Mouse (Mus musculus) CH12.LX (cell line): ENCODE results near the gene Crls1. TPM values are rescaled to one million over a fixed set of nuclear protein-coding genes. Genes with fewer than 3 reads are reported as not detected.

Source experiments
- DNase-seq: peaks from one replicate; pipeline ENCODE4 v3.0.0-alpha.2; 2013; ENCODE audit errors: extremely low read depth
- H3K27ac ChIP-seq: 2 replicates; pipeline ENCODE4 v1.5.1; 2012; ENCODE audit warnings: low read depth, mild to moderate bottlenecking, control low read depth, moderate library complexity; ENCODE audit not compliant: insufficient read depth
- H3K27me3 ChIP-seq: replicated peaks from 2 replicates; pipeline ENCODE3; 2012; ENCODE audit warnings: inconsistent platforms
- H3K36me3 ChIP-seq, 2 experiments: replicated peaks in 1 of 2; 2 replicates each; pipeline versions ENCODE3 to v1.6.1; 2012; ENCODE audit warnings: inconsistent platforms in 1 of 2, low read length in 1 of 2, mild to moderate bottlenecking in 1 of 2, mixed read lengths in 1 of 2, moderate library complexity in 1 of 2; ENCODE audit not compliant: control insufficient read depth in 1 of 2, insufficient read depth in 1 of 2
- H3K4me1 ChIP-seq, 2 experiments: 2 replicates each; pipeline ENCODE4 v1.6.1; 2012; ENCODE audit warnings: inconsistent platforms in 1 of 2, moderate library complexity in 1 of 2; ENCODE audit not compliant: insufficient read depth in 2 of 2, control insufficient read depth in 1 of 2
- H3K4me2 ChIP-seq: 2 replicates; pipeline ENCODE4 v1.6.1; 2012; ENCODE audit warnings: low read depth, mild to moderate bottlenecking, control low read depth; ENCODE audit not compliant: poor library complexity, insufficient read depth, severe bottlenecking
- H3K4me3 ChIP-seq, 3 experiments: fragments of 150-350 bp in 1 of 3; sonication (generic) in 1 of 3; replicated peaks in 1 of 3; 2 replicates each; pipeline versions ENCODE3 to v1.5.1; 2011 to 2012; ENCODE audit warnings: low read depth in 2 of 3, low read length in 2 of 3, mild to moderate bottlenecking in 2 of 3, moderate library complexity in 2 of 3, control low read depth in 1 of 3, improper control_type of control experiment in 1 of 3, inconsistent platforms in 1 of 3, mixed read lengths in 1 of 3; ENCODE audit not compliant: poor library complexity in 1 of 3
- H3K79me2 ChIP-seq: replicated peaks from 2 replicates; pipeline ENCODE4 v1.6.1; 2012; ENCODE audit warnings: mild to moderate bottlenecking, moderate library complexity; ENCODE audit not compliant: control insufficient read depth, poor library complexity, insufficient read depth, severe bottlenecking; ENCODE audit errors: extremely low read depth
- H3K9ac ChIP-seq: 2 replicates; pipeline ENCODE4 v1.6.1; 2012; ENCODE audit warnings: low read depth, mild to moderate bottlenecking, control low read depth, moderate library complexity; ENCODE audit not compliant: insufficient read depth
- H3K9me3 ChIP-seq: replicated peaks from 2 replicates; pipeline ENCODE3; 2012; ENCODE audit warnings: low read length, inconsistent platforms, mixed read lengths
- ELF1 ChIP-seq: IDR thresholded peaks from 2 replicates; pipeline ENCODE4 v1.6.1; 2014; ENCODE audit warnings: low read depth, mild to moderate bottlenecking, inconsistent platforms, low read length, improper control_type of control experiment
- GABPA ChIP-seq: IDR thresholded peaks from 2 replicates; pipeline ENCODE4 v1.6.1; 2012; ENCODE audit warnings: low read depth, low read length, improper control_type of control experiment, inconsistent platforms; ENCODE audit not compliant: insufficient replicate concordance
- HCFC1 ChIP-seq: IDR thresholded peaks from 2 replicates; pipeline ENCODE4 v1.6.1; 2012; ENCODE audit warnings: low read depth, mild to moderate bottlenecking, inconsistent platforms, low read length, improper control_type of control experiment
- JUND ChIP-seq: conservative IDR thresholded peaks from 2 replicates; pipeline ENCODE4 v1.6.1; 2011; ENCODE audit warnings: low read depth, low read length, improper control_type of control experiment
- MAFK ChIP-seq: IDR thresholded peaks from 2 replicates; pipeline ENCODE4 v1.6.1; 2011; ENCODE audit warnings: low read length, improper control_type of control experiment; ENCODE audit not compliant: insufficient replicate concordance
- MAX ChIP-seq: IDR thresholded peaks from 2 replicates; pipeline ENCODE4 v1.6.1; 2011; ENCODE audit warnings: low read length, improper control_type of control experiment
- MXI1 ChIP-seq: IDR thresholded peaks from 2 replicates; pipeline ENCODE4 v1.6.1; 2011; ENCODE audit warnings: mild to moderate bottlenecking, low read depth, low read length, improper control_type of control experiment
- MYC ChIP-seq: IDR thresholded peaks from 2 replicates; pipeline ENCODE4 v1.6.1; 2011; ENCODE audit warnings: low read depth, mild to moderate bottlenecking, improper control_type of control experiment, low read length
- NELFE ChIP-seq: IDR thresholded peaks from 2 replicates; pipeline ENCODE4 v1.6.1; 2011; ENCODE audit warnings: low read depth, low read length, improper control_type of control experiment
- PAX5 ChIP-seq: IDR thresholded peaks from 2 replicates; pipeline ENCODE4 v1.6.1; 2012; ENCODE audit warnings: low read length, inconsistent platforms, mixed read lengths
- POLR2AphosphoS2 ChIP-seq: IDR thresholded peaks from 2 replicates; pipeline ENCODE4 v1.6.1; 2011; ENCODE audit warnings: low read depth, low read length, improper control_type of control experiment
- RAD21 ChIP-seq: IDR thresholded peaks from 2 replicates; pipeline ENCODE4 v1.6.1; 2011; ENCODE audit warnings: low read depth, mild to moderate bottlenecking, low read length, improper control_type of control experiment, moderate library complexity
- TBP ChIP-seq: conservative IDR thresholded peaks from 2 replicates; pipeline ENCODE4 v1.6.1; 2011; ENCODE audit warnings: low read depth, low read length, improper control_type of control experiment
- TCF12 ChIP-seq: IDR thresholded peaks from 2 replicates; pipeline ENCODE4 v1.6.1; 2014; ENCODE audit warnings: low read depth, mild to moderate bottlenecking, inconsistent platforms, low read length, improper control_type of control experiment
- USF2 ChIP-seq: conservative IDR thresholded peaks from 2 replicates; pipeline ENCODE4 v1.6.1; 2011; ENCODE audit warnings: low read depth, low read length, improper control_type of control experiment
- ZC3H11A ChIP-seq: IDR thresholded peaks from 2 replicates; pipeline ENCODE4 v1.6.1; 2012; ENCODE audit warnings: low read depth, mild to moderate bottlenecking, inconsistent platforms, low read length, improper control_type of control experiment
- ZNF384 ChIP-seq: IDR thresholded peaks from 2 replicates; pipeline ENCODE4 v1.6.1; 2012; ENCODE audit warnings: low read depth, low read length, improper control_type of control experiment, inconsistent platforms
- dilution Hi-C: fragments of 300-500 bp; cut with MboI; formaldehyde crosslinking; loops from 2 replicates; pipeline ENCODE4 v1.14.3; 2020; ENCODE audit warnings: low sequenced_read_pairs; ENCODE audit not compliant: extremely low pct_unique_long_range_greater_than_20kb, extremely low pct_ligation_motif_present
- in situ Hi-C: fragments of 300-500 bp; cut with MboI; formaldehyde crosslinking; loops from 3 replicates; pipeline ENCODE4 v1.14.3; 2019; ENCODE audit warnings: low sequenced_read_pairs, low pct_ligation_motif_present, low pct_unique_long_range_greater_than_20kb, mixed read lengths
- polyA plus RNA-seq: library from polyadenylated mRNA; unstranded; fragments of >175 nt; gene quantifications from 2 replicates; pipeline ENCODE4 v1.2.1, GENCODE M21; 2012; ENCODE audit warnings: low read depth; ENCODE audit not compliant: insufficient read length
- total RNA-seq, 2 experiments: library from RNA; depleted of rRNA; stranded (reverse); fragments of 300-350 nt in 1 of 2; fragments of >200 nt in 1 of 2; gene quantifications; 2 replicates each; pipeline ENCODE4 v1.2.3; 2012 to 2014

Gene Crls1
- total and polyA plus RNA-seq, 3 experiments, result 31.8 to 105 (median 44.9) TPM

GRCm38 (mm10) chr2:132870286-132870685 is 23.8 kb downstream of the Crls1 start:
- peaks cover 0 to 7% of the 10 kb centered on the region in 2 experiments; a peak in 2 of 4 replicates for H3K4me1 ChIP-seq
- DNase-seq, result no peak
- in situ Hi-C loops (no loop called here), dilution Hi-C loops (no loop called here)
- H3K4me2 ChIP-seq, result no peak overlapping the region
- no peak overlapping the region for H3K9ac ChIP-seq
- no peak overlapping the region for H3K4me3 ChIP-seq
- H3K36me3 ChIP-seq, result peaks cover 15 to 23% of the 10 kb centered on the region in 2 experiments
- H3K27me3 ChIP-seq, result peaks cover 4% of the 10 kb centered on the region
- no peak for TF ChIP-seq TBP
- TF ChIP-seq MAX, result no peak
- TF ChIP-seq MYC, result no peak
- no peak for TF ChIP-seq POLR2AphosphoS2
- no peak for TF ChIP-seq GABPA
- no peak for TF ChIP-seq HCFC1
- TF ChIP-seq RAD21, result no peak
- TF ChIP-seq PAX5, result no peak
- no peak for TF ChIP-seq ZNF384
- TF ChIP-seq MAFK, result no peak
- no peak for TF ChIP-seq USF2
- H3K79me2 ChIP-seq, result no peaks in the 10 kb centered on the region
- peaks cover 2% of the 10 kb centered on the region for H3K9me3 ChIP-seq
- H3K27ac ChIP-seq, result no peak overlapping the region

- DNase-seq, result no peak
- H3K9ac ChIP-seq, result no peak overlapping the region
- H3K4me3 ChIP-seq, result no peak overlapping the region
- dilution Hi-C loops, result no loop called here
- peaks cover 2 to 7% of the 10 kb centered on the region in 2 experiments; a peak in 3 of 4 replicates for H3K4me1 ChIP-seq
- in situ Hi-C loops, result no loop called here
- H3K9me3 ChIP-seq, result peaks cover 2% of the 10 kb centered on the region
- H3K36me3 ChIP-seq, result peaks cover 6 to 13% of the 10 kb centered on the region in 2 experiments
- no peak overlapping the region for H3K27ac ChIP-seq
- TF ChIP-seq HCFC1 (peak; percentile 59), ELF1 (no peak)
- no peak overlapping the region for H3K4me2 ChIP-seq
- H3K79me2 ChIP-seq, result no peaks in the 10 kb centered on the region
- peaks cover 14% of the 10 kb centered on the region for H3K27me3 ChIP-seq
Measured at GRCm38 (mm10) chr2:132871663-132872062, 25.2 kb downstream of the Crls1 start.

GRCm38 (mm10) chr2:132873657-132874326 is 27.3 kb downstream of the Crls1 start:
- Histone ChIP-seq H3K27me3 (peaks cover 34% of the 10 kb centered on the region), H3K4me1 (peaks cover 2 to 9% of the 10 kb centered on the region in 2 experiments; a peak in 3 of 4 replicates), H3K27ac (no peak overlapping the region), H3K9ac (no peak overlapping the region), H3K36me3 (no peaks in the 10 kb centered on the region), H3K79me2 (no peaks in the 10 kb centered on the region), H3K9me3 (peaks cover 2% of the 10 kb centered on the region), H3K4me2 (no peak overlapping the region)
- in situ Hi-C loops (no loop called here), dilution Hi-C loops (no loop called here)
- DNase-seq, result no peak
- TF ChIP-seq JUND (no peak), NELFE (no peak), TCF12 (no peak), MAFK (peak; percentile 77), MXI1 (no peak), ZC3H11A (no peak)
- TF ChIP-seq, all 38 proteins: peak for 1
- no peak overlapping the region for H3K4me3 ChIP-seq
